Mouse (Mus musculus) liver, postnatal 0 days (tissue): ENCODE measurements at regions not wholly inside any gene's neighbourhood (a gene's known extent, or its start where the extent isn't known, plus 50 kb on each side); places are given as distances from the start of the nearest gene placed in this dataset.

Source experiments
- ATAC-seq: fragments of 200-750 bp; cut with Nextera tagmentation; 2 replicates; pipeline ENCODE4 v1.8.0; 2017; ENCODE audit warnings: mild to moderate bottlenecking, moderate library complexity
- DNase-seq: peaks from one replicate; pipeline ENCODE4 v3.0.0-alpha.2; 2016
- H3K27ac ChIP-seq: fragments of 300-500 bp; sonication (generic); 2 replicates; pipeline ENCODE4 v1.5.1; 2014; ENCODE audit warnings: antibody characterized with exemption, moderate library complexity, mild to moderate bottlenecking, low read depth
- H3K27me3 ChIP-seq: fragments of 300-500 bp; sonication (generic); 2 replicates; pipeline ENCODE4 v1.6.1; 2014; ENCODE audit warnings: low read length, control low read depth, mixed read lengths; ENCODE audit not compliant: insufficient read depth
- H3K36me3 ChIP-seq: fragments of 300-500 bp; sonication (generic); replicated peaks from 2 replicates; pipeline ENCODE4 v1.6.1; 2014; ENCODE audit warnings: mild to moderate bottlenecking, control low read depth, low read length, moderate library complexity, mixed read lengths; ENCODE audit not compliant: insufficient read depth
- H3K4me1 ChIP-seq: fragments of 300-500 bp; sonication (generic); 2 replicates; pipeline ENCODE4 v1.6.1; 2014; ENCODE audit warnings: antibody characterized with exemption, mild to moderate bottlenecking, control low read depth; ENCODE audit not compliant: insufficient read depth
- H3K4me2 ChIP-seq: fragments of 300-500 bp; sonication (generic); 2 replicates; pipeline ENCODE4 v1.6.1; 2014; ENCODE audit warnings: low read depth, mild to moderate bottlenecking, low read length, moderate library complexity, mixed read lengths
- H3K4me3 ChIP-seq: fragments of 300-500 bp; sonication (generic); 2 replicates; pipeline ENCODE4 v1.5.1; 2014; ENCODE audit warnings: low read depth, low read length
- H3K9ac ChIP-seq: fragments of 300-500 bp; sonication (generic); replicated peaks from 2 replicates; pipeline ENCODE4 v1.6.1; 2014; ENCODE audit warnings: mild to moderate bottlenecking, moderate library complexity
- H3K9me3 ChIP-seq: fragments of 300-500 bp; sonication (generic); 2 replicates; pipeline ENCODE4 v1.6.1; 2016; ENCODE audit warnings: mild to moderate bottlenecking, control low read depth, low read length, mixed read lengths
- CTCF ChIP-seq: sonication (generic); IDR thresholded peaks from 2 replicates; pipeline ENCODE4 v1.5.1; 2016; ENCODE audit warnings: antibody characterized with exemption, low read depth
- EP300 ChIP-seq: IDR thresholded peaks from 2 replicates; pipeline ENCODE4 v1.6.1; 2016; ENCODE audit warnings: antibody characterized with exemption, low read depth, mild to moderate bottlenecking
- WGBS: fragments of 180-500 bp; shearing (Covaris S2); extraction: QIAGEN DNeasy Blood & Tissue Kit; methylation state at CpG from one replicate; pipeline ENCODE4 v1.1.7; 2014; ENCODE audit not compliant: insufficient replicate concordance; 5-methylcytosine and 5-hydroxymethylcytosine counted together

DNA sequence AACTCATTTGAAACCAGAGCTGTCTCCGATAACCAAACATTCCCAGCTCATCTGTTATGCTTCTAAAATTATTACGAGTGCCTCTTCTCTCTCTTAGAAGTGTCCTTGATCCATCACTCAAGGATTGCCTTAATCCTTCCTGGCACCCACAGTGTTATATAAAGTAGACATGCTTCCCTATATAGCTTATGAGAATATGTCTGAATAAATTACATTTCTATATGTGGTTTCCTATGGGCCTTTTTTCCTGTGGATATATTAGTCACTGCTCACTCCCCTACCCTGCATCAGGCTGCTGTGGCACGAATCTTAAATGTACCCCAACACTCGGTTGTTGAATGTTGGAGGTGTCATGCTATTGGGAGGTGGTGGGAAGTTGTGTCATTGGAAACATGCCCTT, 100.3 kb downstream of the Eif4e start:
- Histone ChIP-seq H3K27me3 (no peaks in the 10 kb centered on the region), H3K27ac (no peak overlapping the region), H3K4me3 (no peak overlapping the region), H3K4me2 (no peak overlapping the region), H3K9ac (no peak overlapping the region), H3K36me3 (no peaks in the 10 kb centered on the region), H3K9me3 (no peaks in the 10 kb centered on the region), H3K4me1 (no peaks in the 10 kb centered on the region)
- TF ChIP-seq EP300, result no peak
- no peak for TF ChIP-seq CTCF
- DNase-seq (no peak), ATAC-seq (no peak)
- 78% methylated on average over 4 of the region's 4 CpGs for WGBS

DNA sequence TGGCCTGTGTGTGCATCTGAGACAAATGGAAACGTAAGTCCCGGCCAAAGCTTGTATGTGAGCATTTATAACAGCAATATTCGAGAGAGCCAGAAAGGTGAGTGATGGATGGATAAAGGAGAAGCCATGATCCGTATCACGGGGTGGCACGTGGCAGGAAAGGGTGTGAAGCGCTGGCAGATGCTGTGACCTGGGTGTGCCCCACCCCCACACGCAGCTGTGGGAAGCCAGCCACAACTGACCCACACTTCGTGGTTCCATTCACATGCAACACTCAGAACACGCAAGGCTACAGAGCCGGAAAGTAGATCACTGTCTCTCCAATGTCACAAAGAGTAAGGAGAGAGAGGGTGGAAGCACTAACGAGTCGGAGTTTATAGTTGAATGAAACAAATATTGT, 104.3 kb downstream of the Eif4e start:
- Histone ChIP-seq H3K27me3 (no peaks in the 10 kb centered on the region), H3K27ac (no peak overlapping the region), H3K36me3 (no peaks in the 10 kb centered on the region), H3K9ac (no peak overlapping the region), H3K4me2 (no peak overlapping the region), H3K4me3 (no peak overlapping the region), H3K9me3 (no peaks in the 10 kb centered on the region), H3K4me1 (no peaks in the 10 kb centered on the region)
- WGBS, result 74% methylated on average over 13 of the region's 13 CpGs
- ATAC-seq, result no peak
- no peak for DNase-seq
- TF ChIP-seq CTCF, result no peak
- TF ChIP-seq EP300, result no peak

GRCm38 (mm10) chr3:138632086-138632485, 106.1 kb downstream of the Eif4e start:
- H3K9ac ChIP-seq, result no peak overlapping the region
- ATAC-seq (no peak), DNase-seq (no peak)
- no peak for TF ChIP-seq EP300
- no peak for TF ChIP-seq CTCF
- H3K4me2 ChIP-seq, result no peak overlapping the region
- no peaks in the 10 kb centered on the region for H3K9me3 ChIP-seq
- no peaks in the 10 kb centered on the region for H3K27me3 ChIP-seq
- H3K27ac ChIP-seq, result no peak overlapping the region
- no peaks in the 10 kb centered on the region for H3K4me1 ChIP-seq
- H3K4me3 ChIP-seq, result no peak overlapping the region
- 29% methylated on average over 2 of the region's 2 CpGs for WGBS
- no peaks in the 10 kb centered on the region for H3K36me3 ChIP-seq

- Histone ChIP-seq H3K27ac (no peak overlapping the region), H3K9me3 (no peaks in the 10 kb centered on the region; the same call in 1 of the 2 replicates), H3K4me2 (no peak overlapping the region), H3K4me3 (no peak overlapping the region), H3K9ac (no peak overlapping the region), H3K4me1 (peaks cover 5% of the 10 kb centered on the region), H3K36me3 (no peaks in the 10 kb centered on the region), H3K27me3 (no peaks in the 10 kb centered on the region)
- ATAC-seq (no peak), DNase-seq (peak; percentile 37)
- WGBS, result 78% methylated on average over 1 of the region's 1 CpGs
- peak; percentile 73 for TF ChIP-seq CTCF
- TF ChIP-seq EP300, result no peak
Measured at GRCm38 (mm10) chr3:138642026-138642425, 100.0 kb upstream of the Tspan5 start.

GRCm38 (mm10) chr3:138643951-138644285, 98.1 kb upstream of the Tspan5 start:
- no peaks in the 10 kb centered on the region for H3K36me3 ChIP-seq
- peak overlapping the region; percentile 63 for H3K4me2 ChIP-seq
- no peak for ATAC-seq
- peaks cover 5% of the 10 kb centered on the region for H3K4me1 ChIP-seq
- no peak overlapping the region for H3K9ac ChIP-seq
- peak overlapping the region; percentile 30 for H3K4me3 ChIP-seq
- WGBS, result 40% methylated on average over 15 of the region's 15 CpGs
- H3K9me3 ChIP-seq, result no peaks in the 10 kb centered on the region; the same call in 1 of the 2 replicates
- TF ChIP-seq CTCF, result no peak
- no peak for TF ChIP-seq EP300
- no peak for DNase-seq
- H3K27ac ChIP-seq, result no peak overlapping the region
- no peaks in the 10 kb centered on the region for H3K27me3 ChIP-seq

GRCm38 (mm10) chr3:138644286-138644951, 97.6 kb upstream of the Tspan5 start:
- no peaks in the 10 kb centered on the region for H3K36me3 ChIP-seq
- 20% methylated on average over 19 of the region's 19 CpGs for WGBS
- H3K4me1 ChIP-seq, result peaks cover 5% of the 10 kb centered on the region
- ATAC-seq, result no peak
- no peaks in the 10 kb centered on the region for H3K27me3 ChIP-seq
- H3K9ac ChIP-seq, result 0 out of 2 replicates have a peak overlapping the region, but pooled peaks have one; percentile 11
- DNase-seq, result no peak
- TF ChIP-seq EP300 (no peak), CTCF (no peak)
- no peak overlapping the region for H3K27ac ChIP-seq
- H3K4me2 ChIP-seq, result peak overlapping the region; percentile 63
- peak overlapping the region; percentile 30 for H3K4me3 ChIP-seq
- no peaks in the 10 kb centered on the region; the same call in 1 of the 2 replicates for H3K9me3 ChIP-seq
